Mouse (Mus musculus) myocyte (in vitro differentiated cells): ENCODE results near the gene Vhl. TPM values are rescaled to one million over a fixed set of nuclear protein-coding genes. Genes with fewer than 3 reads are reported as not detected.

ENCODE experiments used
- H3K27me3 ChIP-seq: one replicate; pipeline ENCODE4 v1.6.1; 2011; ENCODE audit not compliant: control insufficient read depth, insufficient read depth, insufficient read length
- H3K36me3 ChIP-seq: one replicate; pipeline ENCODE4 v1.6.1; 2011; ENCODE audit not compliant: control insufficient read depth, insufficient read depth
- H3K4me2 ChIP-seq: one replicate; pipeline ENCODE4 v1.6.1; 2011; ENCODE audit warnings: low read depth, control low read depth
- H3K4me3 ChIP-seq: one replicate; pipeline ENCODE4 v1.5.1; 2011; ENCODE audit warnings: mild to moderate bottlenecking, control low read depth, moderate library complexity
- H3K79me2 ChIP-seq: one replicate; pipeline ENCODE4 v1.6.1; 2011; ENCODE audit not compliant: control insufficient read depth, insufficient read depth
- H3ac ChIP-seq: one replicate; pipeline ENCODE4 v1.6.1; 2011; ENCODE audit not compliant: control insufficient read depth, insufficient read length
- CEBPB ChIP-seq: IDR thresholded peaks from 2 replicates; pipeline ENCODE4 v1.6.1; 2011; ENCODE audit warnings: mild to moderate bottlenecking, moderate library complexity; ENCODE audit not compliant: poor library complexity, insufficient read depth, severe bottlenecking
- E2F4 ChIP-seq: IDR thresholded peaks from one replicate; pipeline ENCODE4 v1.6.1; 2011; ENCODE audit warnings: mild to moderate bottlenecking, control low read depth, moderate library complexity; ENCODE audit not compliant: insufficient read depth
- MAX ChIP-seq: IDR thresholded peaks from one replicate; pipeline ENCODE4 v1.6.1; 2011; ENCODE audit warnings: low read depth, mild to moderate bottlenecking, control low read depth
- MYOD1 ChIP-seq, 3 experiments: IDR thresholded peaks; one replicate each; pipeline ENCODE4 v1.6.1; 2011; ENCODE audit warnings: control low read depth in 2 of 3, low read depth in 2 of 3, mild to moderate bottlenecking in 2 of 3, moderate library complexity in 1 of 3; ENCODE audit not compliant: insufficient read length in 2 of 3, control insufficient read depth in 1 of 3
- MYOG ChIP-seq, 3 experiments: IDR thresholded peaks; one replicate each; pipeline ENCODE4 v1.6.1; 2011; ENCODE audit warnings: control low read depth in 2 of 3, low read depth in 2 of 3, mild to moderate bottlenecking in 2 of 3; ENCODE audit not compliant: insufficient read length in 2 of 3, control insufficient read depth in 1 of 3, insufficient read depth in 1 of 3
- POLR2A ChIP-seq: IDR thresholded peaks from one replicate; pipeline ENCODE4 v1.6.1; 2011; ENCODE audit warnings: low read depth, mild to moderate bottlenecking, control low read depth, moderate library complexity; ENCODE audit not compliant: insufficient read length
- POLR2AphosphoS2 ChIP-seq: IDR thresholded peaks from one replicate; pipeline ENCODE4 v1.6.1; 2011; ENCODE audit warnings: low read depth, control low read depth; ENCODE audit not compliant: insufficient read length
- REST ChIP-seq: IDR thresholded peaks from one replicate; pipeline ENCODE4 v1.6.1; 2011; ENCODE audit warnings: mild to moderate bottlenecking, control low read depth, moderate library complexity; ENCODE audit not compliant: insufficient read depth, insufficient read length
- SRF ChIP-seq: IDR thresholded peaks from one replicate; pipeline ENCODE4 v1.6.1; 2011; ENCODE audit warnings: low read depth; ENCODE audit not compliant: control insufficient read depth, insufficient read length
- TCF12 ChIP-seq: IDR thresholded peaks from one replicate; pipeline ENCODE4 v1.6.1; 2011; ENCODE audit warnings: mild to moderate bottlenecking, control low read depth; ENCODE audit not compliant: poor library complexity, insufficient read depth, severe bottlenecking
- TCF3 ChIP-seq: IDR thresholded peaks from one replicate; pipeline ENCODE4 v1.6.1; 2011; ENCODE audit warnings: low read depth, control low read depth; ENCODE audit not compliant: insufficient read length
- USF1 ChIP-seq: IDR thresholded peaks from one replicate; pipeline ENCODE4 v1.6.1; 2011; ENCODE audit warnings: low read depth, mild to moderate bottlenecking, control low read depth, moderate library complexity
- polyA plus RNA-seq: library from polyadenylated mRNA; unstranded; fragments of >200 nt; fragmentation: generic; extraction: Trizol; gene quantifications from one replicate; pipeline ENCODE4 v1.2.1, GENCODE M21; 2012; ENCODE audit warnings: missing spikeins

The Vhl gene
- polyA plus RNA-seq, 1 experiment: 20.6 TPM

DNA sequence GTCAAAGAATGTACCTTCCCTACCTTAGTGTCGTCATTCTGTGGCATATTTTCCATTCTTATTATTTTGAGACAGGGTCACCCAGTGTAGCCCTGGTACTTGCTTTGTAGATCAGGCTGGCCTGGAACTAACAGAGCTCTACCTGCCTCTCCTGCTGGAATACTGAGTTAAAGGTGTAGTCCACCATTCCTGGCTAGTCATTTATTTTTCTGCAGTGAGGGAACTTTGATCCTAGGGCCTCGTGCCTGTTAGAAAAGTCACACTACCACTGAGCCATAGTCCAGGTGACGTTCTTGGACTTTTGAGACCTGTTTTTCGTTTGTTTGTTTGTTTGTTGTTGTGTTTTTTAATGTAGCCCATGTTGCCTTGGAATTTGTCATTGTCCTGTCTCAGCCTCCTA, 15.4 kb downstream of the Vhl start:
- Histone ChIP-seq H3K4me3 (peak overlapping the region; percentile 29), H3ac (no peak overlapping the region), H3K4me2 (peak overlapping the region; percentile 15), H3K27me3 (no peaks in the 10 kb centered on the region), H3K36me3 (no peaks in the 10 kb centered on the region), H3K79me2 (peaks cover 7% of the 10 kb centered on the region)
- TF ChIP-seq MYOD1 (IDR thresholded peaks at IDR 0.05; ENCODE audit: control insufficient read depth in 1 of 3, insufficient read length in 2 of 3, low read depth in 2 of 3) (no peak), MAX (no peak), POLR2AphosphoS2 (no peak), POLR2A (no peak), REST (no peak), SRF (no peak), TCF12 (no peak), MYOG (IDR thresholded peaks at IDR 0.05; ENCODE audit: control insufficient read depth in 1 of 3, insufficient read depth in 1 of 3, insufficient read length in 2 of 3, low read depth in 2 of 3) (no peak), TCF3 (no peak)

DNA sequence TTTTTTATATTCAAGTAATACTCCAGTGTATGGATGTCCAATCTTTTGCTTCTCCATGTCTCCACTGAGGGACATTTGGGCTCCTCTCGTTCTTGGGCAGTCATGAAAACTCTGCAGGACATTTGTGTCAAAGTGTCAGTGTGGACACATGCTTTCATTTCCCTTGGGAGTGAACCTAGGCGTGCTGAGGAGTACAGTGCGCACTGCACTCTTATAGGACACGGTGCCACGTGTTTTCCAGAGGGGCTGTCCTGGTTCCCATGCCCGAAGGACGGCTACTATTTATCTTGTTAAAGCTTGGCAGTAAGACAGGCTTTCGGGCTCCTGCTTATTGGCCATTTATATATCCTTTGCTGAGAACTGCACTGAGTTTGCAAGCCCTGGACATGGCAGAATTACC, 18.8 kb downstream of the Vhl start:
- Histone ChIP-seq H3ac (no peak overlapping the region), H3K27me3 (no peaks in the 10 kb centered on the region), H3K36me3 (no peaks in the 10 kb centered on the region), H3K4me2 (no peak overlapping the region), H3K79me2 (peaks cover 7% of the 10 kb centered on the region), H3K4me3 (no peak overlapping the region)
- TF ChIP-seq E2F4 (no peak), MYOD1 (IDR thresholded peaks at IDR 0.05; ENCODE audit: control insufficient read depth in 1 of 3, insufficient read length in 2 of 3, low read depth in 2 of 3) (no peak), SRF (no peak), CEBPB (no peak), USF1 (no peak), MAX (no peak), POLR2A (no peak), REST (no peak), TCF12 (no peak), TCF3 (no peak), MYOG (IDR thresholded peaks at IDR 0.05; ENCODE audit: control insufficient read depth in 1 of 3, insufficient read depth in 1 of 3, insufficient read length in 2 of 3, low read depth in 2 of 3) (no peak), POLR2AphosphoS2 (no peak)

DNA sequence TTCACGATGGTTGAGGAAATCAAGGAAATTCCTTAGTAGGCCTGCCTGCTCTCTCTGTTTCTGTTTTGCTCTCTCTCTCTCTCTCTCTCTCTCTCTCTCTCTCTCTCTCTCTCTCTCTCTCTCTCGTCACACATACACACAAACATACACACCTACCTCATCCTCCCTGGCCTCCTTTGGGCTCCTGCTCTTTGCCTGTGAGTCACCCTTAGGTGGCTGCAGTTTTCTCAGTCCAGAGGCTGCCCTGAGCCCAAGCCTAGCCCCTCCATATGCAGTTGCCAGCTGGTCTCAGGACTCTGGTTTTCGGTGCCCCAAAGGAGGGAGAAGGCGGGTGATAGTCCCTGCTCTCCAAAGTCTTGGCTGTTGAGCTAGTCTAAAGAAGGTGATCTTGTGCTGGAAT, 19.3 kb downstream of the Vhl start:
- TF ChIP-seq MYOD1 (IDR thresholded peaks at IDR 0.05; ENCODE audit: control insufficient read depth in 1 of 3, insufficient read length in 2 of 3, low read depth in 2 of 3): no peak
- no peak for TF ChIP-seq USF1
- Histone ChIP-seq H3K4me2 (no peak overlapping the region), H3K27me3 (no peaks in the 10 kb centered on the region), H3K36me3 (no peaks in the 10 kb centered on the region), H3K79me2 (peaks cover 7% of the 10 kb centered on the region), H3ac (no peak overlapping the region), H3K4me3 (no peak overlapping the region)

DNA sequence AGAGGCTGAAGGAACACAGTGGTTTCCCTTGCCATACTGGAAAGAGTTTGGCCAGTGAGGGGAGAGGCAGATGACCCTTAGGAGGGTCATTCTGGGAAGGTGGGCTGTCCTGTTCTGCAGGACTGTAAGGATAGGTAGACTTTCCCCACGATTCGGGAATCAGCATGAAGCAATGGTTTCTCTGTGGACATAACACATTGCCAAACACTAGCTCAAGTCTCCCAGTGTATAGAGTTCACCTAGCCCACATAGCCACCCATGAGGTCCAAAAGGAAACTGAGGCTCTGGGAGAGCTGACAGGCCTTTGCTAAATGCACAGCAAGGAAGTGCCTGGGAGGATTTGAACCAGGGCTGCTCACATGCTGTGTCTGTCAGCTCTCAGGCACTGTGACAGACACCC, 20.2 kb downstream of the Vhl start:
- Histone ChIP-seq H3K36me3 (no peaks in the 10 kb centered on the region), H3K4me2 (no peak overlapping the region), H3K4me3 (no peak overlapping the region), H3K79me2 (peaks cover 4% of the 10 kb centered on the region), H3ac (no peak overlapping the region), H3K27me3 (no peaks in the 10 kb centered on the region)
- TF ChIP-seq TCF12: no peak
- no peak for TF ChIP-seq CEBPB
- no peak for TF ChIP-seq POLR2AphosphoS2
- TF ChIP-seq TCF3: no peak
- no peak for TF ChIP-seq MAX

DNA sequence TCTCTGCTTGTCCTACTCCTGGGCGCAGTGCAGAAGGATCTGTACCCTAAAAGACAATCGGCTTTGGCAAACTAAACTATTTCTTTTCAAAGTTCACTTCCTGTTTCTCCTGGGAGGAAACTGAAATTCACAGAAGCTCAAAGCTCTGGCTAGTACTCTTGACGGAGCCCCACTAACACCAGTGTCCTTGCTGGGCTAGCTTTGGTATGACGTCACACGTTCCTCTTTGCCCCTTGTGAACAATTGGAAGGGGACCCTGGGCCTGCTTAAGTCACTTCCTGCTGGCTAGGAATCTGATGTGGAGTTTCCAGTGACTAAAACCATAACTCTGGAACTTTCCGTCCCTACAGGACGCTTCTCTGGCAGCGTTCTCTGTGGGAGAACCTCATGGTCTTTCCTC, 21.0 kb downstream of the Vhl start:
- TF ChIP-seq USF1 (no peak), MYOG (IDR thresholded peaks at IDR 0.05; ENCODE audit: control insufficient read depth in 1 of 3, insufficient read depth in 1 of 3, insufficient read length in 2 of 3, low read depth in 2 of 3) (no peak), SRF (no peak), REST (no peak), MYOD1 (IDR thresholded peaks at IDR 0.05; ENCODE audit: control insufficient read depth in 1 of 3, insufficient read length in 2 of 3, low read depth in 2 of 3) (no peak), MAX (no peak), POLR2AphosphoS2 (no peak), CEBPB (no peak), TCF12 (no peak), TCF3 (no peak), E2F4 (no peak), POLR2A (no peak)
- Histone ChIP-seq H3K27me3 (no peaks in the 10 kb centered on the region), H3ac (no peak overlapping the region), H3K4me2 (no peak overlapping the region), H3K4me3 (no peak overlapping the region), H3K36me3 (no peaks in the 10 kb centered on the region), H3K79me2 (no peaks in the 10 kb centered on the region)
